Mouse (Mus musculus): ENCODE results near the gene Krt24. TPM values are rescaled to one million over a fixed set of nuclear protein-coding genes. Genes with fewer than 3 reads are reported as not detected.

The Krt24 gene
- polyA plus RNA-seq, 1 experiment from 2014 or later, result not detected

GRCm38 (mm10) chr11:99295039-99295438, 10.0 kb upstream of the Krt24 start:
- Histone ChIP-seq H3K4me3 (ENCODE audit: low read length) (no peak overlapping the region), H3K9ac (ENCODE audit: low read depth, low read length) (no peak overlapping the region), H3K27ac (ENCODE audit: low read length) (no peak overlapping the region), H3K4me2 (ENCODE audit: low read depth, low read length) (no peak overlapping the region), H3K36me3 (ENCODE audit: control insufficient read depth, insufficient read depth, low read length) (no peaks in the 10 kb centered on the region), H3K4me1 (ENCODE audit: control insufficient read depth, insufficient read depth, low read length) (no peaks in the 10 kb centered on the region), H3K27me3 (replicated peaks; ENCODE audit: control insufficient read depth, insufficient read depth, low read length) (no peaks in the 10 kb centered on the region), H3K9me3 (ENCODE audit: control insufficient read depth, low read length) (no peaks in the 10 kb centered on the region)
- no peak for ATAC-seq
- 50% methylated on average over 5 of the region's 5 CpGs for WGBS

GRCm38 (mm10) chr11:99292846-99293245, 7.8 kb upstream of the Krt24 start:
- 56% methylated on average over 5 of the region's 5 CpGs for WGBS
- Histone ChIP-seq H3K4me2 (ENCODE audit: low read depth, low read length) (no peak overlapping the region), H3K4me1 (ENCODE audit: control insufficient read depth, insufficient read depth, low read length) (no peaks in the 10 kb centered on the region), H3K27ac (ENCODE audit: low read length) (no peak overlapping the region), H3K27me3 (replicated peaks; ENCODE audit: control insufficient read depth, insufficient read depth, low read length) (no peaks in the 10 kb centered on the region), H3K4me3 (ENCODE audit: low read length) (no peak overlapping the region), H3K36me3 (ENCODE audit: control insufficient read depth, insufficient read depth, low read length) (no peaks in the 10 kb centered on the region), H3K9me3 (ENCODE audit: control insufficient read depth, low read length) (no peaks in the 10 kb centered on the region), H3K9ac (ENCODE audit: low read depth, low read length) (no peak overlapping the region)
- no peak for ATAC-seq

GRCm38 (mm10) chr11:99284011-99284410, 1.1 kb downstream of the Krt24 start:
- Histone ChIP-seq H3K9ac (ENCODE audit: low read depth, low read length) (no peak overlapping the region), H3K27ac (ENCODE audit: low read length) (no peak overlapping the region)

GRCm38 (mm10) chr11:99283334-99283733, 1.7 kb downstream of the Krt24 start:
- ATAC-seq, result no peak
- Histone ChIP-seq H3K9me3 (ENCODE audit: control insufficient read depth, low read length) (no peaks in the 10 kb centered on the region), H3K27me3 (replicated peaks; ENCODE audit: control insufficient read depth, insufficient read depth, low read length) (no peaks in the 10 kb centered on the region), H3K9ac (ENCODE audit: low read depth, low read length) (no peak overlapping the region), H3K4me3 (ENCODE audit: low read length) (no peak overlapping the region), H3K4me2 (ENCODE audit: low read depth, low read length) (no peak overlapping the region), H3K36me3 (ENCODE audit: control insufficient read depth, insufficient read depth, low read length) (no peaks in the 10 kb centered on the region), H3K4me1 (ENCODE audit: control insufficient read depth, insufficient read depth, low read length) (no peaks in the 10 kb centered on the region), H3K27ac (ENCODE audit: low read length) (no peak overlapping the region)
- WGBS, result 50% methylated on average over 4 of the region's 4 CpGs

More at GRCm38 (mm10) chr11:99284011-99284410, 1.1 kb downstream of the Krt24 start:
- Histone ChIP-seq H3K36me3 (ENCODE audit: control insufficient read depth, insufficient read depth, low read length) (no peaks in the 10 kb centered on the region), H3K27me3 (replicated peaks; ENCODE audit: control insufficient read depth, insufficient read depth, low read length) (no peaks in the 10 kb centered on the region), H3K4me2 (ENCODE audit: low read depth, low read length) (no peak overlapping the region), H3K9me3 (ENCODE audit: control insufficient read depth, low read length) (no peaks in the 10 kb centered on the region), H3K4me1 (ENCODE audit: control insufficient read depth, insufficient read depth, low read length) (no peaks in the 10 kb centered on the region), H3K4me3 (ENCODE audit: low read length) (no peak overlapping the region)
- WGBS, result 79% methylated on average over 5 of the region's 5 CpGs
- no peak for ATAC-seq

GRCm38 (mm10) chr11:99281116-99281515, 3.9 kb downstream of the Krt24 start:
- H3K9ac ChIP-seq (ENCODE audit: low read depth, low read length), result no peak overlapping the region
- 69% methylated on average over 9 of the region's 9 CpGs for WGBS
- H3K4me1 ChIP-seq (ENCODE audit: control insufficient read depth, insufficient read depth, low read length), result no peaks in the 10 kb centered on the region
- no peak overlapping the region for H3K27ac ChIP-seq (ENCODE audit: low read length)
- H3K36me3 ChIP-seq (ENCODE audit: control insufficient read depth, insufficient read depth, low read length), result no peaks in the 10 kb centered on the region
- H3K27me3 ChIP-seq (replicated peaks; ENCODE audit: control insufficient read depth, insufficient read depth, low read length), result no peaks in the 10 kb centered on the region
- H3K4me2 ChIP-seq (ENCODE audit: low read depth, low read length), result no peak overlapping the region
- no peaks in the 10 kb centered on the region for H3K9me3 ChIP-seq (ENCODE audit: control insufficient read depth, low read length)
- ATAC-seq, result no peak
- no peak overlapping the region for H3K4me3 ChIP-seq (ENCODE audit: low read length)

- Histone ChIP-seq H3K27ac (ENCODE audit: low read length) (no peak overlapping the region), H3K9ac (ENCODE audit: low read depth, low read length) (no peak overlapping the region), H3K4me1 (ENCODE audit: control insufficient read depth, insufficient read depth, low read length) (no peaks in the 10 kb centered on the region), H3K27me3 (replicated peaks; ENCODE audit: control insufficient read depth, insufficient read depth, low read length) (no peaks in the 10 kb centered on the region), H3K9me3 (ENCODE audit: control insufficient read depth, low read length) (no peaks in the 10 kb centered on the region), H3K36me3 (ENCODE audit: control insufficient read depth, insufficient read depth, low read length) (no peaks in the 10 kb centered on the region), H3K4me2 (ENCODE audit: low read depth, low read length) (no peak overlapping the region), H3K4me3 (ENCODE audit: low read length) (no peak overlapping the region)
- 66% methylated on average over 5 of the region's 5 CpGs for WGBS
- ATAC-seq, result no peak
Measured at GRCm38 (mm10) chr11:99279986-99280385, 5.1 kb downstream of the Krt24 start.

GRCm38 (mm10) chr11:99276786-99277185, 8.3 kb downstream of the Krt24 start:
- Histone ChIP-seq H3K4me3 (ENCODE audit: low read length) (no peak overlapping the region), H3K4me1 (ENCODE audit: control insufficient read depth, insufficient read depth, low read length) (no peaks in the 10 kb centered on the region), H3K27me3 (replicated peaks; ENCODE audit: control insufficient read depth, insufficient read depth, low read length) (no peaks in the 10 kb centered on the region), H3K9ac (ENCODE audit: low read depth, low read length) (no peak overlapping the region), H3K4me2 (ENCODE audit: low read depth, low read length) (no peak overlapping the region), H3K36me3 (ENCODE audit: control insufficient read depth, insufficient read depth, low read length) (no peaks in the 10 kb centered on the region), H3K27ac (ENCODE audit: low read length) (no peak overlapping the region), H3K9me3 (ENCODE audit: control insufficient read depth, low read length) (no peaks in the 10 kb centered on the region)
- 43% methylated on average over 7 of the region's 7 CpGs for WGBS
- no peak for ATAC-seq

GRCm38 (mm10) chr11:99275624-99276023, 9.4 kb downstream of the Krt24 start:
- Histone ChIP-seq H3K4me2 (ENCODE audit: low read depth, low read length) (no peak overlapping the region), H3K4me3 (ENCODE audit: low read length) (no peak overlapping the region), H3K9ac (ENCODE audit: low read depth, low read length) (no peak overlapping the region), H3K27ac (ENCODE audit: low read length) (no peak overlapping the region), H3K9me3 (ENCODE audit: control insufficient read depth, low read length) (no peaks in the 10 kb centered on the region), H3K36me3 (ENCODE audit: control insufficient read depth, insufficient read depth, low read length) (no peaks in the 10 kb centered on the region), H3K27me3 (replicated peaks; ENCODE audit: control insufficient read depth, insufficient read depth, low read length) (no peaks in the 10 kb centered on the region), H3K4me1 (ENCODE audit: control insufficient read depth, insufficient read depth, low read length) (no peaks in the 10 kb centered on the region)
- 73% methylated on average over 6 of the region's 6 CpGs for WGBS
- ATAC-seq, result no peak

- H3K27ac ChIP-seq (ENCODE audit: low read length), result no peak overlapping the region
- ATAC-seq, result no peak
- WGBS, result 84% methylated on average over 4 of the region's 4 CpGs
- H3K4me2 ChIP-seq (ENCODE audit: low read depth, low read length), result no peak overlapping the region
- H3K4me3 ChIP-seq (ENCODE audit: low read length), result no peak overlapping the region
- no peak overlapping the region for H3K9ac ChIP-seq (ENCODE audit: low read depth, low read length)
- H3K27me3 ChIP-seq (replicated peaks; ENCODE audit: control insufficient read depth, insufficient read depth, low read length), result no peaks in the 10 kb centered on the region
- no peaks in the 10 kb centered on the region for H3K36me3 ChIP-seq (ENCODE audit: control insufficient read depth, insufficient read depth, low read length)
- no peaks in the 10 kb centered on the region for H3K4me1 ChIP-seq (ENCODE audit: control insufficient read depth, insufficient read depth, low read length)
- no peaks in the 10 kb centered on the region for H3K9me3 ChIP-seq (ENCODE audit: control insufficient read depth, low read length)
Measured at GRCm38 (mm10) chr11:99272721-99273120, 12.3 kb downstream of the Krt24 start.

GRCm38 (mm10) chr11:99269192-99269591, 15.9 kb downstream of the Krt24 start:
- Histone ChIP-seq H3K9me3 (ENCODE audit: control insufficient read depth, low read length) (no peaks in the 10 kb centered on the region), H3K36me3 (ENCODE audit: control insufficient read depth, insufficient read depth, low read length) (no peaks in the 10 kb centered on the region), H3K4me2 (ENCODE audit: low read depth, low read length) (no peak overlapping the region), H3K9ac (ENCODE audit: low read depth, low read length) (no peak overlapping the region), H3K4me1 (ENCODE audit: control insufficient read depth, insufficient read depth, low read length) (no peaks in the 10 kb centered on the region), H3K27ac (ENCODE audit: low read length) (no peak overlapping the region), H3K27me3 (replicated peaks; ENCODE audit: control insufficient read depth, insufficient read depth, low read length) (no peaks in the 10 kb centered on the region), H3K4me3 (ENCODE audit: low read length) (no peak overlapping the region)
- WGBS, result 65% methylated on average over 7 of the region's 7 CpGs
- peak; percentile 58; the same call in 1 of the 2 replicates for ATAC-seq

Measured in intestine, embryonic 16.5 days (tissue).